Mouse (Mus musculus) E14TG2a.4 (cell line): ENCODE data around the gene Stxbp2.

ENCODE experiments used
- CTCF ChIP-seq: conservative IDR thresholded peaks from 2 replicates; pipeline ENCODE4 v1.5.1; 2014; ENCODE audit warnings: low read length
- NANOG ChIP-seq: IDR thresholded peaks from 2 replicates; pipeline ENCODE4 v1.6.1; 2014; ENCODE audit warnings: borderline replicate concordance, low read length, mixed read lengths
- POU5F1 ChIP-seq: IDR thresholded peaks from 2 replicates; pipeline ENCODE4 v1.6.1; 2014; ENCODE audit warnings: low read length, borderline replicate concordance

DNA sequence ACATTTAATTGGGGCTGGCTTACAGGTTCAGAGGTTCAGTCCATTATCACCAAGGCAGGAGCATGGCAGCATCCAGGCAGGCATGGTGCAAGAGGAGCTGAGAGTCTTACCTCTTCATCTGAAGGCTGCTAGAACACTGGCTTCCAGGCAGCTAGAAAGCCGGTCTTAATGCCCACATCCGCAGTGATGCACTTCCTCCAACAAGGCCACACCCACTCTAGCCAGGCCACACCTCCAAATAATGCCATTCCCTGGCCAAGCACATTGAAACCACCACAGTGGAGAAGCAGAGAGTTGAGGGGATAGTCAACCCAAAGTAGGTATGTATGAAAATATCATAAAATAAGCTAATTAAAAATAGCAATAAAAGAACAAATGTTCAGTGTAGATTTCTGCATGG, 39.6 kb downstream of the Stxbp2 start:
- TF ChIP-seq CTCF (no peak), NANOG (no peak), POU5F1 (no peak)
